Mouse (Mus musculus): ENCODE data around the gene Catsper1.

The Catsper1 gene

DNA sequence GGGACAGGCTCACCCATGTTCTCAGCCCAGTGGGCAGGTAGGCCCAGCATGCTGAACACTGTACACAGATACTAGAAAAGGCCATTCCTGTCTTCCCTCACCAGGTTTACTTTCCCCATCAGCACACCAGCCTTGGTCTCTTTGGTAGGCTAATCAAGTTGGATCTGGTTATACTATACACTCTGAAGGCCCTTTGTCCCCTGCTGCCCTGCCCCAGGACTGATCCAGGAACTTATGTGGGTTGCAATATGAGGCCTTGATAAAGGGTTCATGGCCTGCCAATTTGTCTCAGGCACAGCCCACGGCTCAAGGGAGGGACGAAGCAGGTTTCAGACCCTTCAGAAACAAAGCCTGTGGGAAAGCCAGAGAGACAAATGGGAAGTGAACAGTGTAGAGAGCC, 18.1 kb downstream of the Catsper1 start:
- DNase-seq (ENCODE audit: low read depth, low spot score) = no peak

DNA sequence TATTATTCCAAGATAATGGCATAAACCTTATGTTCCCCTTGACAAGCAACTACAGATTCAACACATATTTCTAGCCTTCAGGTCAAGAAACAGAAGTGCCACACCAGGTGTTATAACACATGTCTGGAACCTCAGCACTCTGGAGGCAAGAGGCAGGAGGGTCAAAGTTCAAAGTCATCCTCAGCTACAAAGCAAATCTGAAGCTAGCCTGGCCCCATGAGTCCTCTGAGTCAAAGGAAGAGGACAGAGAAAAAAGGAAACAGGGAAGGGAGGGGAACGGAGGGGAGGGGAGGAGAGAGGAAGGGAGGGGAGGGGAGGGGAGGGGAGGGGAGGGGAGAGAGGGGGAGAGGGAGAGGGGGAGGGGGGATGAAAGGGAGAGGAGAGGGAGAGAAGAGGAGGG, 20.5 kb downstream of the Catsper1 start:
- no peak for DNase-seq (ENCODE audit: low read depth, low spot score)

DNA sequence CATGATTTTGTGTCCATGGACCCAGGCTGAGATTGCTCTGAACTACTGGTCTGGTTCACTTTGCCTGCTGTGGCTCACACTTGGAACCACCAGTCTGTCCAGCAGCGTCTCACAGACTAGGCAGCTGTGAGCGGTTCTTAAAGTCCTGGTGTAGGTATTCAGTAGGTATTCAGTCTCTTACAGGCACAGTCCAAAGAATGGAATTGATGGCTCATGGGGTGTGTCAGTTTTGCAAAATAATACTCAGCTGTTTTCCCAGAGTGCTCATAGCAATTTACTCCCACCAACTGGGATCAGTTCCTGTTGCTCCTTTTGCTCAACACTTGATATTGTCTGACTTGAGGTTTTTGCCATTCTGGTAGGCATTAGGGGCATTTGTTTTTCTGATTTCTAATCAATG, 26.6 kb downstream of the Catsper1 start:
- no peak for DNase-seq (ENCODE audit: low read depth, low spot score)

DNA sequence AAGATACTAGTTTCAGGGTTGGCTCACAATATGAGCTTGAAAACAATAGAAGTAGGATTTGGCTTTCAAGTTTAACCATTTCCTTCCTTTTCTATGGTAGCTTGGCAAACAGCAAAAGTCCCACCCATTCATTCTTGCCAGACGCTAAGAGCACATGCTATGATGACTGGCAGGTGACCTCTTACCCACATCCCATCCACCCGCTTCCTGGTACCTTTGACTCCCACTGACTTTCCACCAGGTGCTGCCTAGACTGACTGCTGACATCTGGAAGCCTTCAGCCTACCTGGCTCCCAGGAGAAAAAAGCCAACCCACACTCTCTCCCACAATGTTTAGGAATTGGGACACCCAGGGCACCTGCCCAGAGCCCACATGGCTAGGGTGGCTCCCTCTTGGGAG, 28.6 kb downstream of the Catsper1 start:
- no peak for DNase-seq (ENCODE audit: low read depth, low spot score)

DNA sequence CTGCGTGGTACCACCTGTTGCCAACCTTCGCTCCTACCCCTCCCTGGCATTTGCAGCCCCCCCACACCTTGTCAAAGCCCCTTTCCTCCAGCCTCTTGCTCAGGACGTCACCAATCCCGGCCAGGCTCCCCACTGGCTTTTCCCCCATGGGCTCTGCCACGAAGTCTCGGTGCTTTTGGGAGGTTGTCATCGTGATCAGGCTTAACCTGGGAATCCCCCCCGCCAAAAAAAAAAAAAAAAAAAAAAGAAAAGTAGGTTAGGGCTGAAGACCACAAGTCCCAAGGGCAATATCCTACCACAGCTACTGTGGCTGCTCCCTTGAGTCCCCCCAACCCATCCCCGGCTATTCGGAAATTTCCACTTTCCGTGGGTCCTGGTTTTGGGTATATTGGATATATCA, 30.2 kb downstream of the Catsper1 start:
- no peak for DNase-seq (ENCODE audit: low read depth, low spot score)

DNA sequence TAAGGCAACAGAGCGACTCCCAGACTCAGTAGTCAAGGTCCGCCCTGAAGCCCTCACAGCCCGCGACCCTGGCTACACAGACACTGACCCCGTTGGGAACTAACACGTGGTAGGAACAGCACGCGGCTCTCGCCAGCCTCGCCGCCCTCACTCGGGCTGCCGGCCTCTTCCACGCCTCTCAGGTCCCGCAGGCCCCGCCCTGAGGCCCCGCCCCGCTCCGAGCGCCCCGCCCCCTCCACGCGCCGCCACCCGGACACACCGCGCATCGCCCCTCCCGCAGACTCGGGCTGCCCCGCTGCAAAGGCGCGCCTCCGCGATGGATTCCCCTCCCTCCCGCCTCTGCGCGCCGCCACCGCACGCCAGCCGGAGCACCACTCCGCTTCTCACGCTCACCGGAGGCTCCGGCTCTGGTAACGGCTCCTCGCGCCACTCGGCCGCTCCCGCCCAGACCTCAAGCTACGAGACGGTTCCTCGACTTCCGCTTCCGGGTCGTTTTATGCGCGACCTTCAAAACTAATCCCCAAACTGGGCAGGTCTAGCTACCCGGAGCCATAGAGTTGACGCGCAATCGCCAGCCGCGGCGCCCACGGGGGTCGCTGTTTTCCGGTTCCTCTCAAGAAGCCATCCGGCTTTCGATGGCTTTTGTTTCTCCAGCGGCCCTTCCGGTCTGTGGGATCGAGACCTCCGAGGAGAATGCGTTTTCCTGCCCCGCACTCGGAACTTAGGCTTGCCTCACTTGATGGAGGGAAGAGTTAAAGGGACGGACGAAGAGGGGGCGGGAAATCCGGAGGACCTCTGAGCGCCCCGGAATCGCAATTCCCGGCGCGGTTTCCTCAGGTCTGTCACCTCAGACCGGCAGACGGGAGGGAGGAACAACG, 30.9 kb downstream of the Catsper1 start, which contains the start of gene Eif1ad:
TSS of gene Eif1ad (plus strand) at position 567 of the 878 bp plus-strand sequence.
- peak; percentile 99 for DNase-seq (ENCODE audit: low read depth, low spot score)

DNA sequence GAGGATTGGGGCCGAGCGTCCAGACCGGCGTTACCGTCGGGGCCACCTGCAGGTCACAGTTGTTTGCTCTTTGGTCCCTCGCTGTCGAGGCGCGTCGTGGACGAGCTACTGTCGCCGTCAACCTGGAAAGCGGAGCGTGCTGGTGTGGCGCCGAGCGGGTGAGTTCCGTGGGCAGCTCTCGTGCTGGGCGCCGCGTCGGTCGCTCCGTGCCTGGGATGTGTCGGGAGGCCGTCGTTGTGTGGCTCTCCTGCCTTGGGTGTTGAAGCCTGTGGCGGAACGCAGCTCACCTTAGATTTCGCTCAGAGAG, 31.5 kb downstream of the Catsper1 start, which contains the start of gene Banf1:
TSS of gene Banf1 (minus strand) at position 116 of the 307 bp plus-strand sequence.
- DNase-seq (ENCODE audit: low read depth, low spot score) = no peak

DNA sequence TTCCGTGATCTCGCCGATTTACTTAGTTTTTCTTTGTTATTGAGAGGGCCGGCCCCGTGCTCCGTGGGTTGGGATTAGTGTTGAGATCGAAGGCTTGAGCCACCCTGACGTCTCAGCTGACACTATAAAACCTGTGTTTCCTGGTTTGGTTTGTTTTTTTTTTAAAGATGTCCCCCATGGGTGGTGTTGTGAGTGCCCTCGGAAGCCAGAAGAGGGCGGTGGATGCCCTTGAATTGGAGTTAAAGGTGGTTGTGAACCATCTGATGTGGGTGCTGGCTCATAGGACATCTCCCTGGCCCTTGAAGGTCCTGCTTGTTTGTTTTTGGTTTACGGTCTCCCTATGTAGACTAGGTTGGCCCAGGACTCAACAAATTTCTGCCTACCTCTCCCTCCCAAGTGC, 31.9 kb downstream of the Catsper1 start:
- DNase-seq (ENCODE audit: low read depth, low spot score) = peak; percentile 71

DNA sequence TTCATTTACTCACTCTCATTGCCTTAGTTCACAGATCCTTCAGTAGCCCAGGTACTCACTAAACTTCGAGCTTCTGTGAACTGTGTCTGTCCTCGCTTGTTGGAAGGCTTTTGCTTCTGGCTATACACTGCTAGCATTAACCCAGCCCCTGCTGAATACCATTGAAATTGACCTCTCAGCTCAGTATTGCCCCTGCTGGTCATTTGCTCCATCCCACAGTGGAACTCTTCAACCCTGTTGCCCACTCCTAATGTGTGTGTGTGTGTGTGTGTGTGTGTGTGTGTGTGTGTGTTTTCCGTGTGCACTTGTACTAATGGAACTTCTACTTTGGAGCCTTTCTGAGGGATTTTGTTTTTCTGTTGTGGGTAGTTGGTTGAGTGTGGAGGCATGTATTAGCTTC, 35.4 kb downstream of the Catsper1 start:
- peak; percentile 62 for DNase-seq (ENCODE audit: low read depth, low spot score)

DNA sequence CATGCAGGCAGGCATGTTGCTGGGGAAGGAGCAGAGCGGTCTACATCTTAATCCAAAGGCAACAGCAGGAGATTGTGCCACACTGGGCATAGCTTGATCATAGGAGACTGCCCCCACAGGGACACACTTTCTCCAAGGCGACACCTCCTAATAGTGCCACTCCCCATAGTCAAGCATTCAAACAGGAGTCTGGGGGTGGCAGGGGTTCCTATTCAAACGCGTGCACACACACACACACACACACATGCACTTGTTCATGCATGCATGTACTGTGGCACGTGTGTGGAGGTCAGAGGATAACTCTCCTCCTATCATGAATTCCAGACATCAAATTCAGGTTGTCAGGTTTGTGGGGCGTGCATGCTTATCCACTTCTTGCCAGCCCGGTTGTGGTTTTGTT, 37.2 kb downstream of the Catsper1 start:
- no peak for DNase-seq (ENCODE audit: low read depth, low spot score)

DNA sequence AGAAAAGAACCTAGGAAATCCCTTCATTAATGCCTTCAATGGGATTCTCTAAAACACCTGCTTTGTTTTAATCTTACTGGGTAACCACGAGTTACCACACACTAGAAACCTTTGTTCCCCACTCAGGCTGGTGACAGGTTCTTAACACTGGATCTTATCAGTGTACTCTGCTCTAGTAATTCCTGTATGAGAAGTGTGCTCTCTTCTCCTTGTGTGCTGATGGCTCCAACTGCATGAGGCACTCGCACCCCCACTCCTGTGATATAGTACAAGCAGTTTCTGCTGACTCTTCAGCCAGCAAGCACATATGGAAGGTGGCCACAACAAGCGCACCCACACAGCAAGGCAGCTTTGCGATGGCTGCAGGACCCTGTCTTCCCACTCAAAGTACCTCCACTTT, 38.6 kb downstream of the Catsper1 start:
- DNase-seq (ENCODE audit: low read depth, low spot score) = no peak

DNA sequence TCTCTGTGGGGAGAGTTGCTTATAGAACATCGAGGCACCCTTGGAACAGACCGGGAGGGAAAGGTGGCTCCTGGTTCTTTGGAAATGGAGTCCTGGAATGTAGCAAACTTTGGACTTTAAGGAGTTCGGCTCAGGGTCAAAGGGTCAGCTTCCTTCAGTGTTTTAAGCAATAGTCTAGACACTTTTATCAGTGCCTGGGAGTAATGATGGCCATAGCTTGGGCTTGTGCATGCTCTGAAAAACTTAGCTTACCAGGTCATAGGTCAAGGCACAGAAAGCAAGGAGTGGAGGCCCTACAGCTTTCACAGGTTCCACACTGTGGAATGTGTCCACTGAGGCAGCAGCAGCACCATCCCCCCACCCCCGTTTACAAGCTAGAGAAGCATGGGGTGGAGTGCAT, 39.2 kb downstream of the Catsper1 start:
- no peak for DNase-seq (ENCODE audit: low read depth, low spot score)

DNA sequence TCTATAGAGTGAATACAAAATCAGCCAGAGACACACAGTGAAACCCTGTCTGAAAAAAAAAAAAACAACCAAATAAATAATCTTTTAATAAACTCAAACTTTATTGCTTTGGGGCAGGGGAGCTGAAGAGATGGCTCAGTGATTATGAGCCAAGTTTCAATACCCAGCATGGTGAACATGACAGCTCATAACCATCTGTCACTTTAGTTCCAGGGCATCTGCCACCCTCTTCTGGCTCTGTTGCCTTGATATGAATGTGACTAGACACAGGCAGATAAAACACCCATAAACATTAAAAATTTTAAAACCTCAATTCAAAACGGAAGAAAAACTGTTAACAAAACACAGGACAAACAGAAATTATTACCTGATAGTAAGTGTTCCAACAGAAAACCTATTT, 41.9 kb downstream of the Catsper1 start:
- DNase-seq (ENCODE audit: low read depth, low spot score) = no peak

DNA sequence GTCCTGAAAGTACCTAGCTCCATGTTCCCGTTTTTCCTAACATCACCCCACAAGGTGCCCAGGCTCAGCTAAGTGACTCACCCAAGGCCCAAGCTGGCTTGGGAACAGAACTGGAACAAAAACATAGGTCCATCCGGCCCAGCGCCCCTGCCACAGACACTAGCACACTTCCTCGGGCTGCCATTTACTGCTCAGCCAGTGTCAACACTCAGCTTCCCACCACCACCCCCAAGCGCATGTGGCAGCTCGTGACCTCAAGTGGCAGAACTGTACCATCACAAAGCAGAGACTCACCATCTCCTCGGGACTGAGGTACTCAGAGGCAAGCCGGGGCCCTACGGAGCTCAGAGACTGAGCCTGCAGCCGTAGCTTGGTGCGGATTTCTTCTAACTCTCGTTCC, 47.8 kb downstream of the Catsper1 start:
- DNase-seq (ENCODE audit: low read depth, low spot score) = no peak

DNA sequence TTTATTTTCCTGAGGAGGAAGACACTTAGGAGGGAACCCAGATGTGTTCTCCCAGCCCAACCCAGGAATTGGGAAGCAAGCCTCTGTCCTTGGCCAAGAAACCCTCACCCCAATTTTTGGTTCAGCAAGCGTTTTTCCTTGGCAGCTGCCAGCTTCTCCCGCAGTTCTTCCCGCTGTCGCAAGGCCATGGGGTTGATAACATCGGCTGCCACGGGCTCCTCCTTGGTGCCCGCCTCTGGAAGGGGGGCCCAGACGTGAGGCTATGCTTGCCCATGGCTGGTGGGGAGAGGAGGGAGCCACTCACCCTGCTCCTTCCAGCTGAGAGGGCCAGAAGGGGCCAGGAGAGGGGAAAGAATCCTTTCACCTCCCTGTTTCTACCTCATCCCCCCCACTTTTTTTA, 49.2 kb downstream of the Catsper1 start:
- no peak for DNase-seq (ENCODE audit: low read depth, low spot score)

DNA sequence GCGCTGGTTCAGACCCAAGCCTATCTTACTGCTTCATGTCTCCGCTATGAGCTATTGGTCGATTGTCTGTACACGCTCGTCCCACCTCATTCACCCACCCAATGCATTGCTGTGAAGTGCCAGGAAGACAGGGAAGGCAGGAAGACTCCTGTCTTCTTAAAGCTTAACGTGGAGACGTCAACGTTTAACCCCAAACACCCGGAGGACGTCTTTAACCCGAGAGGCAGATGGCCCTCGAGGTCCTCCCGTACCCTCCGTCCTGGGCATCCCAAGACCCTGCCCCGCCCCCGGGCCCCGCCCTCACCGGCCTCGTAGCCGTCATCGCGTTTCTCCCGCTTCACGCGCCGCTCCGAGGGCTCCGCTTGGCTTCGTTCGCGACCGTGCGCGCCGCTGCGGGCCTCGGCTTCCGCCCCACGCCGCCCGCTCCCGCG, 52.5 kb downstream of the Catsper1 start:
- peak; percentile 55 for DNase-seq (ENCODE audit: low read depth, low spot score)

DNA sequence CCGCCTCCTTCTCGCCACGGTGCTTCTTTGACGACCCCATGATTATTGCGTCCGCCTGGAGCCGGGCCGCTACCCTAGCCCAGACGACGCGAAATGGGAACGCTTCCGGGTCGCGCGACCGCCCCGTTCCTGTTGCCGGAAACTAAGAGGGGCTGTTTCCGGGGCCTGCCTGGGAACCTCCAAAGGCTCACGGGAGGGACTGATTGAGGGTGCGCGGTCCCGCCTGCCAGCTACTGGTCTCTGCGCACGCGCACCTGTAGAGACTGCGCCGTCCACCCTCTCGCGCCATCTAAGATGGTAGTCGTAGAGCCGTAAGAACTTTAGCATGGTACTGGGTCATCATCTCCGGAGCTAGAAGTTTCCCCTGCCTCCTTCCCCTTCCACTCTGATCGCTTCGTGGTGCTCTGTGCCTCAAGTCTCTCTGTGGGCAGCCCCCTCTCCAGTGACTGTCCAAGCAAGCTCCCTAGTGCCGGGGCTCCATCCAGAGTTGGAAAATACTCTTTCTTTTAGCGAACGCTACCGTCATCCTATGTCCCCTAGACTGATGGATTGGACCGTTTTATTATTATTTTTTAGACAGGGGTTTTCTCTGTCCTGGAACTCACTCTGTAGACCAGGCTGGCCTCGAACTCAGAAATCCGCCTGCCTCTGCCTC, 53.2 kb downstream of the Catsper1 start, which contains the start of gene Sart1:
TSS of gene Sart1 (minus strand) at position 116 of the 655 bp plus-strand sequence.
- peak; percentile 98 for DNase-seq (ENCODE audit: low read depth, low spot score)

DNA sequence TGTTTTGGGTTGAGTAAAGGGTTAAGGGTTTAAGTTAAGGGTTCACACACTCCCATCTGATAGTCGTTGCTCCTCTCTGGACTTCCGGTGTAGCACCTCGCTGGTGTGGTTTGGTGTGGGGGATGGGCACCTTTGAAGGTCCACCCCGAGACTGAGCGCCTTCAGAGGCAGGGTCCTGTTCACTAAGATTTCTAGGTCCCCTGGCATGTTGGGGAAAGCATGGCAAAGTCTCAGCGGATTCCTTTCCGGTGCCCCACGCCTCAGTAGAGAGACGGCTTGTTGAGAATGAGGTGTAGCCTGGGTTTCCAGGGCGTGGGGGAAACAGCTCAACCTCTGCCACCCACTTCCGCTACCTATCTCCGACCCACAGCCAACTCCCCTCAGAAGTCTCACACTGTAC, 54.1 kb downstream of the Catsper1 start:
- peak; percentile 46 for DNase-seq (ENCODE audit: low read depth, low spot score)

DNA sequence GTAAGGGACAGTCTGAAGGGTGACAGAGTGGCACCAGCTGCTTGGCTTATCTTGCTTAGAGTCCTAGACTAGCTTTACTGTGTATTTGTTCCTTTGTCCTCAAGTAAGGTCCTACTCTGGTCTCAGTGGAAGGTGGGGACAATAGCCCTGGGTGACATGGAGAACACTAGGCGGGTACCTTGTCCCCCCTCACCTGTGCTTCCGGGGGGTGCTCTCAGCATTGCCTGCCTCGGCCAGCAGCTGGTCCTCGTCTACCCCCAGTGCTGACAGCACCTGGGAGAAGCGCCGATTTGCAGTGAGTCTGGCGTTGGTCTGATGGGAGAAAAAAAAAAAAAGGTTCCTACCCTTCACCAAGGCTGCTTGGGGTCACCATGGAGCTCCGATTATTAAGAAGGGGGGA, 54.9 kb downstream of the Catsper1 start:
- DNase-seq (ENCODE audit: low read depth, low spot score) = no peak

DNA sequence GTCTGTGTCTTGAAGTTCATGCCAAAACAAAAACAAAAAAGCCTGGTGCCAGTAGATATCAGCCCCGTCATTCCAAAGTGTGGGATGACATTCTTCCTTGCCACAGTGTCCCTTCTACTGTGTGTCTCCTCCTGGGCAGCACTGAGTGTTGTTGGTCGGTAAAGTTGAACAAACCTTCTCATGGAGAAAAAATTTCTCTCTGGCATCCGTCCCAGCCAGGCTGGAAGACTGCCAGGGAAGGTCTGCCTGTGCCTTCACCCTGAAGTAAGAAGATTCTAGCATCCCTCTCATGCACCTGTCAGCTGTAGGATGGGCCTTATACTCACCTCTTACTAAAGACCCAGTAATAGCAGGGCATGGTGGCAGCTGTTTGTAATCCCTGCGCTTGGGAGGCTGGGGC, 57.4 kb downstream of the Catsper1 start:
- DNase-seq (ENCODE audit: low read depth, low spot score) = peak; percentile 86
